Mouse (Mus musculus): ENCODE data around the gene Spag9.

The Spag9 gene

DNA sequence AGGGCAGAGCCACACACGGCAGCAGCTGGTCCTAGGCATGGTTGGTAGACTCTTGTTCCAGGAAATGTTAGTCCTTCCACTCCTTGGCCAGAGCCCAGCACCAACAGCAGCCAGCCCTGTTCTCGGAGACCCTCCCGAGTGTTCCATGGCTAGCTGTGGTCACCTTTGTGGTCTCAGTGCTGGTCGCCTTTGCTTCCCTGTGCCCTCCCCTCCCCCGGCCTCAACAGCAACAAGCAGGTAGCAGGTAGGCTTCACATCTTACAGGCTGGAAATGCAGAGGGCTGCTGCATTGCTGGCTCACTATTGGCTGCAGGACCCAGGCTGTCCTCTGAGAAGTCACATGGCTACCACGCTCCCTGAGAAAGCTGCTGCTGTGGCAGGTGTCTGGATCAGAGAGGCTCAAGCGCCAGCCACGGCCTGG, 139.7 kb downstream of the Spag9 start:
- peak; percentile 10 for DNase-seq

DNA sequence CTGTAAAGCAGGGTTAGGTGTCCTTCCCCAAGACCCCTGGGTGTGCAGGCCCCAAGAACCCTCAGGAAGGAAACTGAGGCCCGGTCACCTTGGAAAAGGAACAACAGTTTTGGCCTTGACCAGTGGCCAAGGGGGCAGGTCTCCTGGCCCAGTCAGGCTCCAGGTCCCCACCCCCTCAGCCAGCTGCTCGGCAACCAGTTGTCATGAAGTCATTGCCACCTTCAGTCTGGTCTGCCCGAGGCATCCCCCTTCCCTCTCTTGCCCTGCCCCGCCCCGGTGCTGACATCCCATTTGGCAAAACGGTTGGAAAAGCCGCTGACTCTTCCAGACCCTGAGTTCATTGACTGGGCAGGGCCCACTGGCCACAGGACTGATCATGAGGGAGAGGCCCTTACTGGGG, 140.8 kb downstream of the Spag9 start:
- DNase-seq, result no peak

GRCm38 (mm10) chr11:94137326-94138061, 141.6 kb downstream of the Spag9 start:
- DNase-seq, result no peak

DNA sequence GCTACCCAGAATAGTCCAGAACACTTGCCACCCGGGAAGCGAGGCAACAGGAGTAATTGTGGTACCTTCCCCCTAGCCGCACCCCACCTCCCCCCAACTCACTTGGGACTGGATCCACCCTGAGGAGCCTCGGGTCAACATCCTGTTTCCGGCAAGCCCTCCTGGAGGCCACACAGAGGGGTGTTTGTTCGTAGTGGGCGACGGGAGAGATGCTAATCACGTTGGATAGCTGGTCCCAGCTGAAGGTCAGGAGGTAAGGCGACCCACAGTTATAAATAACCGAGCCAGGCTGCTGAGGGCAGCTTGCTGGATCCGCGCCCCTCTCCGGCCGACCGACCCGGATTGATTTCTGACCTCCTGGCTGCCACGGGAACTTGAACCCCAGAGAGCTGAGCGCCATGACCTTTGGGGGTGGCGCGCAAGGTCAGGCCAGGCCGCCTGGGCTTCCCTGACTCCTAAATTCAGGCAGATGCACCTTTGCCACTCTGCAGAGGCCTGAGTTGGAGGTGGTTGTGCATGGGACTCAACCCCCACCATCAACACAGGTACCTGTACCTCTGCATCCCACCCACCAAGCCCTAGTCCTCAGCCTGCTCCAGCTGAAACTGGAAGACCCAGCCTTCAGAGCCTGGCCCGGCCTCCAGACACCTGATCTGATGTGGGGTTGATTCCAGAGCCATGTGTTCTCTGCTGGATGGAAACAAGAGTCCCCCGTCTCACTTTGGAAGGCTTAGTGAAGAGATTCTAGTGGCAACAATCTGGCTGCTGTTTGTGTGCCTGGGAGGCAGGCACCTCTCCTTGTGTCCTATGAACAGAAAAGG, 142.7 kb downstream of the Spag9 start:
- DNase-seq, result peak; percentile 9

- DNase-seq, result no peak
Observed at GRCm38 (mm10) chr11:94139232-94139620, 143.3 kb downstream of the Spag9 start.

- DNase-seq, result peak; percentile 2
Observed at GRCm38 (mm10) chr11:94140540-94140939, 144.6 kb downstream of the Spag9 start.

- DNase-seq, result no peak
Observed at GRCm38 (mm10) chr11:94141564-94141963, 145.7 kb downstream of the Spag9 start.

- no peak for DNase-seq
Observed at GRCm38 (mm10) chr11:94143336-94143735, 147.4 kb downstream of the Spag9 start.

DNA sequence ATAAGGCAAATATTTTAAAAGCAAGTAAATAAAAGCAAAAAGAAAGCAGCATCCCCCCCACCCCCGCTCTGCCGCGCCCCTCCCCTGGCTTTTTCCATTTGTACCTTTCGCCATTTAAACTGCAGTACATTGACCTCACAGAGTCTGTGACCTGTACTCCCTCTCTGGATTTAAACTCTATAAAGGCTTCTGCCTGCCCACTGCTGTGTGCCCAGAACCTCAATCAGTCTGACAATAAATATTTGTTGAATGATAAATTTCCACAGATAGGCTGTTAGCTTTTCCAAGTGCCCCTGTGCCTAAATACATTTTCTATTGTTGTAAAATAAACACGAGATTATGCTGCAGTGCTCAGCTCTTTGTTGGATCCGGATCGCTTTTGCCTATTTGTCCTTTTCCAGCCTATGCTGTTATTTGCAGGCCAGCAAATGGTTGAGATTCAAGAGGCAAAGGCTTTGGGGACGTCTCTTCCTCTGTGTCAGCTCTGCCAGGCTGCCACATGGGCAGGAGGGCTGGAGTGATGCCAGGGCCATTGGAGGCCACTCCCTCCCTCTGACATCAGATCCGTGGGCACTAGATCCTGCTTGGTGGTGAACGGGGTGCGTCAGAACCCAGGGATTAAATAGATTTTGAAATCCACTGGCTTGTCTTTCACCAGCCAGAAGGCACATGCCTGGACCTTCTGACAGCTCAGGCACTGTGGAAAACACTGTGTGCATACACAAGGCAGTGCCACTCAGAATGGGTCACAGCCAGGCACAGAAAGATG, 149.1 kb downstream of the Spag9 start:
- peak; percentile 93 for DNase-seq

- no peak for DNase-seq
Observed at GRCm38 (mm10) chr11:94146049-94146605, 150.2 kb downstream of the Spag9 start.

- no peak for DNase-seq
Observed at GRCm38 (mm10) chr11:94146733-94147485, 151.0 kb downstream of the Spag9 start.

DNA sequence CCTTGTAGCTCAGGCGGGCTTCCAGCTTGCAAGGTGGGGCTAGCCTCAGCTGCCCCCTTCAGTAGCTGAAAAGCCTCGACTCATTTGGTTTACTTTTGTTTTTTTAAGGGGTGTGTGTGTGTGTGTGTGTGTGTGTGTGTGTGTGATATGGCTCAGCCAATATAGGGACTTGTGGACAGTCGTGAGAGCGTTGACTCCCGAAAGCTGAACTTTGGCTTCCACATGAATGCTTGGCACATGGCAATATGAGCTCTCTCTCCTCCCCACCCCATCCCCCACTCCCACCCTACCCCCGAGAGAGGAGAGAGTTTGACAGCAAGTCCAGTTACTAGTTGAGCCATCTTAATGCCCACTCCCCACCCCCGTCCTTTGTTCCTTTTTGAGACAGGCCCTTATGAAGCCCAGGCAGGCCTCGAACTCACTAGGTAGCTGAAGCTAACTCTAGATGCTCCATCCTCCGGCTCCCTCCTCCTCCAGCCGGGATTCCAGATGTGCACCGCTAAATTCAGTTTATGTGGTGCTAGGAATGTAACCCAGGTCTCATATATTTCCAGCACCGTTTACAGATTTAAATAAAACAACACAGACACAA, 152.3 kb downstream of the Spag9 start:
- no peak for DNase-seq

DNA sequence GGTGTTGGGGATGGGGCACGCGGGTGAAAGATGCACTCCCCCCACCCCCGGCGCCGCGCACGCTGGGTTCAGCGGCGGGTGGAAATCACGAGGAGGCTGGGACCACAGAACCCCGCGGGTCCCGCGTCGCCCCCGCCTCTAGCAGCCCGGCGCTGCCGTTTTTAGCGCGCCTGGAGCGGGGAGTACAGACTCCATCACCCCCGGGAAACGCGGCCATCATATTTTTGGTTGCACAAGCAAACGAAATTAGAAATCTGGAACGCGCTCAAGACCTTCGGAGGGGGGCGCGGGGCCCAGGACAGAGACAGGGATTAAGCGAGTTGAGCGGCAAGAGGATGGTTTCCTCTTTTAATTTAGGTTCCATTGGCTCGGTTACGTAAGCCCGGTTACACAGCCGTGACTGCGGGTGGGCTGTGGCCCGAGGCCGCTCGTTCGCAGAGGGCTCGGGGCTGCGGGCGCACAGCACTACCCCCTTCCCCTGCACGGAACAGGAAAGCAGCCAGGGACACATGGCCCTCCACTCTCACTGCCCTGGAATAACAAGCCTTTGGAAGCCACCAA, 153.1 kb downstream of the Spag9 start:
- peak; percentile 73 for DNase-seq

DNA sequence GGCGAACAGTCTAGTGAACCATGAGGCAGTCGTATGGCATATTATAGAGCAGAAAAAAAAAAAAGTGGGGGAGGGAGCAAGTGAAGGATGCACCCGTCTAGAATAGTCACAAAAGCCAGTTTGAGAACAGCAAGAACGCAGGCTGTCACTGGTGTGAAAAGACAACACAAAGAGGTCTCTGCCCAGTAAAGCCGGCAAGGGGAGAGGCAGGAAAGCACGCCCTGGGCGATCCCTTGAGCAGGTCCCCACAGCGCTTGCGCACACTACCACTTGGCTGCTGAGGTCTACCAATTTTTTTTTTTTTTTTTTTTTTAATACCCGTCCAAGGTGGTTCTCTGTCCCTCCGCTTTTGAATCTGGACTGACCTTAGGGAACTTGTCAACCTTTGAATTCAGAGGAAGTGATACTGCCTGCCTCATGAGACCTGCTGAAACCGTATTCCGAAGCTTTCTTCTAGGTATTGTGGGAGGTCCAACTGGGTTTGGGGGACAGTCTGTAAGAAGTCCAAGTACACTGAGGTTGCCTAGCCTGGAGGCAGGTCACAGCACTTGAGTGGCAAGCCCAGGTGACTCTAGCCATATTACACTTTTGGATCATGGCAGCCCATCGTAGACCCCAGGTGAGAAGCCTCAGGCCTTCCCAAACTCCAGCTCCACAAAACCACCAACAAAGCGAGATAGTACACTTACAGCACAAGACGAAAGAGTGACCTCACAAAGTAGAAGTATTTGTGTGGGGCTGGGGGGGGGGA, 153.8 kb downstream of the Spag9 start:
- DNase-seq, result no peak

- no peak for DNase-seq
Observed at GRCm38 (mm10) chr11:94150519-94151470, 154.9 kb downstream of the Spag9 start.

- no peak for DNase-seq
Observed at GRCm38 (mm10) chr11:94154201-94154600, 158.3 kb downstream of the Spag9 start.

DNA sequence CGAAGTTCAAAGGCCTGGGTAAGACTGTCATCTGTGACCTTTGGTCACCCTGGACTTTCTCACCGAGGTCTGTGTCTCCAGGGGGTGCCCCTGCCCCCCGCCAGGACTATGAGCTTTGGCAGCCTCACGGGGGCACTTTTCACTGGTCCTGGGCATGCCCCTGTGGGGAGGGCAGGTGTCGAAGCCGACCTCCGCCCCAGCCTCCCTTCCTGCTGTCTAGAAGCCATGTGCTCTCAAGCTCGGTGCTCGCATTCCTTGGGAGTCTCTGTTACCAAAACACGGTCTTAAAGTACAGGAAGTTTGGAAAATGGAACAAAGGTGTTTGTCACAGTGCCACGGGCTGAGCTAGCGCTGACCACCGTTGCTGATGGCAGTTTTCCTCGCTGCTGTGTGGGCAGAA, 162.6 kb downstream of the Spag9 start:
- DNase-seq, result no peak

GRCm38 (mm10) chr11:94159066-94159880, 163.4 kb downstream of the Spag9 start:
- DNase-seq, result no peak

All from right cerebral cortex, postnatal 14 days (tissue).